Mouse (Mus musculus) urinary bladder, adult 18-20 months (tissue): Measurements from ENCODE around the gene Slc22a12.

Experiments used
- DNase-seq, 2 experiments: peaks; one replicate each; pipeline ENCODE4 v3.0.0; 2022; ENCODE audit warnings: low spot score in 2 of 2, mixed read lengths in 2 of 2

Gene Slc22a12

GRCm38 (mm10) chr19:6540191-6540590, 2.6 kb downstream of the Slc22a12 start:
- DNase-seq = no peak

DNA sequence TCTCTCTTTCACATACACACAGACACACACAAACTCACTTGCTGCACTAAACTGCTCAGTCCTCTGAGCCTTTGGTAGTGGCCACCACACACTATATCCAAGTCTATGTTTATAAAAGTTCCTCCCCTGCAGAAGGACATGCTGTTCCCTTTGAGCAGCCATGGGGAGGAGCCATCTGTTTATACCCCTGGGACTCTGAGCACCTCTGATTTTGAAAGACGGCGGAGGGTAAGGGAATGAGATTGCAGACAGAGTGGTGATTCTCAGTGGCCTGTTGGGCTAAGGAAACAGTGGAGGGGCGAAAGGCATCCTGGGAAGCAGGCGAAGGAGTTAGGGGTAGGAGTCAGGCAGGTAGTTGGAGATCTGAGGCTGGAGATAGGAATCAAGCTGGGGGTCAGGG, 3.2 kb downstream of the Slc22a12 start:
- DNase-seq = no peak

- DNase-seq = no peak
Measured at GRCm38 (mm10) chr19:6538546-6538945, 4.3 kb downstream of the Slc22a12 start.

- DNase-seq = no peak
Measured at GRCm38 (mm10) chr19:6537526-6537925, 5.3 kb downstream of the Slc22a12 start.

DNA sequence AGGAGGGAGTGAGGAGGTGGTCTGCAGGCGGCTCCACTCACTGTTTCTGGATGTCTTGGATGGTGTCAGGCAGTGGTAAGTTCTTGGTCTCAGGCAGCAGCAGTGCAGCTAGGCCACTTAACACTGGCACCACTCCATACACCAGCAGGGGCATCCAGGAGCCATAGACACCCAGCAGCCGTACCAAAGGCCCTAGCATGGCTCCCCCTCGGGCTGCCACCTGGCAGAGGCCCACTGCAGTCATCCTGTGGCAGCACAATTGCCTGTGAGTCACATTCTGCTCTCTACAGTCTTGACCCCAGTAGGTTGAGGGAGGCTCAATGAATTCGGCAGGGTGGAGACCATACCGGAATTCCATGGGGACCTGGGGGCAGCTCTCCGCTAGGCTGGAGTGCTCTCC, 6.1 kb downstream of the Slc22a12 start:
- no peak for DNase-seq

DNA sequence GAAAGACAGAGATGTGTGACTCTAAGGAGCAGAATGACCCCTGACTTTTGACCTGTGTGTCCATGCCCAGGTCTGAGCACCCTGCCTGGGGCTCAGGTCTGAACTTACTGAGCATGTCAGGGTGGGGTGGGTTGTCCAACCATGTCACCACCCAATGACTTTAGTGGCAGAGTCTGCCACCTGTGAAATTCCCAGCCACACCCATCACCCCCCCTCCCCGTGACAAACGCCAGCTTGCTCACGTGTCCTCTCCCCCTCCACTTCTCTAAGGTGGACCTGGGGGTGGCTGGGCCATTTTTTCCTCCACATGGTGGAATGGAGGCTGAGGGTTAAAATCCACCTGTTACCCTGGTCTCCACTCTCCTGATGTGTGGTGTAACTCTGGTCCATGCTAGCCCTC, 6.6 kb downstream of the Slc22a12 start:
- no peak for DNase-seq

- DNase-seq = no peak
Measured at GRCm38 (mm10) chr19:6534118-6534415, 8.8 kb downstream of the Slc22a12 start.

GRCm38 (mm10) chr19:6533290-6534117, 9.3 kb downstream of the Slc22a12 start:
- DNase-seq = no peak

GRCm38 (mm10) chr19:6532656-6533055, 10.2 kb downstream of the Slc22a12 start:
- no peak for DNase-seq

- DNase-seq = peak in 1 of 2 experiments; percentile 25
Measured at GRCm38 (mm10) chr19:6531832-6532471, 10.9 kb downstream of the Slc22a12 start.

GRCm38 (mm10) chr19:6531011-6531631, 11.7 kb downstream of the Slc22a12 start:
- DNase-seq = peak in 1 of 2 experiments; percentile 31

- no peak for DNase-seq
Measured at GRCm38 (mm10) chr19:6530359-6530758, 12.5 kb downstream of the Slc22a12 start.

- no peak for DNase-seq
Measured at GRCm38 (mm10) chr19:6529265-6529985, 13.4 kb downstream of the Slc22a12 start.

GRCm38 (mm10) chr19:6527839-6528531, 14.8 kb downstream of the Slc22a12 start:
- no peak for DNase-seq

GRCm38 (mm10) chr19:6527439-6527838, 15.4 kb downstream of the Slc22a12 start:
- no peak for DNase-seq

DNA sequence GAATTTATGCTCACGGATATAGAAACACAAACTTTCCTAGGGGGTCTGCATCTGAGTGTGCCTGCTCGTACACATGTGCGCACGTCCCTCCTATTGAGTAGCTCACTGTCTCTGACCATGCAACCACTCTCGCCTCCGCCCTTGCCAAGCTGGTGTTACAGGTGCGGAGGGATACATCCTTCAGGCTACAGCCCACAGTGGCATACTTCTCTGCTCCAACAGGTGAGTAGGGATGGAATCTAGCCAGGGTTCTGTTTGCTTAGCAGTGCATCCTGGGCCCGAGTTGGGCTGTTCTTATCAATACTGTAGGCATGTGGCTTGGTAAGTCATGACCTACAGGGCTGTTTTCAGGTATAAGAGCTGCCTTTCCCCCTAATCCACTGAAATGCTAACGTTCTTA, 16.8 kb downstream of the Slc22a12 start:
- no peak for DNase-seq

DNA sequence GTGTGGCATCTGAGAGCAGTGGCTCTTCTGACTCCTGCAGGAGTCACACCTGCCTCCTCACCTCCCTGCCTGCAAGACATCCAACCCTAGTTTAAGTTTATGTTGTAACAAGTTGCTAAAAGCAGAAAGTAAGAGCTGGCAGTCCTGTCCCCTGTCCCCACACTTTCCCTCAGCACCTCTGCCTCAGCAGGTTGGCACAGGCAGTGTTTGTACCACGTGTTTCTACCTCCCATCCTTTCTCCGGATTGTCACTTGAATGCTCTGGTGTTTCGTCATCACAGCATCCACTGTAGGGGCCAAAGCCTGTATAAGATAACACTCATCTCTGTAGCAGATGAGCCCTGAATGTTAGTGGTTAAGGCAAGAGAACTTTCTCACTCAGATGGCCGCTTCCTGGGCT, 17.8 kb downstream of the Slc22a12 start:
- no peak for DNase-seq

- no peak for DNase-seq
Measured at GRCm38 (mm10) chr19:6522289-6522688, 20.5 kb downstream of the Slc22a12 start.

- no peak for DNase-seq
Measured at GRCm38 (mm10) chr19:6521630-6522029, 21.2 kb downstream of the Slc22a12 start.

DNA sequence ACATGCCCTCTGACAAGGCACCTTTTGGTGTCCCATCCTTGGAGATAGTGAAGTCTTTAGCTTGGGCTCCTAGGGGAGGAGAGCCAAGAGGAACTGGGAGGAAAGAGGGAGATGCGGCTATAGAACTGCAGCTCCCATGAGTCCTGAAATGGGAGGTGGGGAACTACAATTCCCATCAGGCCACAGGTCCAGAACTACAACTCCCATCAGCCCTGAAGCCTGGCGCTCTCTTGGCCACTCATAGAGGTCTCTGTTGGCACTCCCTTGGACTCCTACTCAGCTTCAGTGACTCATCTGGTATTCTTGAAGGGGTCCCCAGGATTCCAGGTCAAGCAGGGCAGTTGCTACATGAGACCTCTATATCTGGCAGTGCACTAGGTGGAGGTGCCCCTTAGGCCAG, 23.3 kb downstream of the Slc22a12 start:
- DNase-seq = no peak

DNA sequence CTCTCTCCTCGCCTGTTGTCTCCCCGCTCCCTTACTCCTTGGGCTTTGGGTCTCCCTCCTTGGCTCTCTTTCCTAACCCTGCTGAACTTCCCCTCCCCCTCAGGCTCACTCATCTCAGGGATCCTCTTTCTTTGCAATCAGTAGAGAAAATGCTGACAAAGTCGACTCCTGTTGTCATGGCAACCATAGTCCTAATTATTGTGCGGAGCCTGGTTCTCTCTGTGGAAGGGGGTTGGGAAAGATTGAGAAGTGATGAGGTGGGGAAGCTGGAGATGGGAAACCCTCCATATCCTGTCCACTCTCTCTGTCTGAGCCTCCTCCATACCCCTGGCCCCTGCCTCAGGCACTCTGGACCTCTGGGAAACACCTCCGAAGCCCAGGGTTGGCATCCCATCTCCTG, 24.2 kb downstream of the Slc22a12 start:
- DNase-seq = no peak

GRCm38 (mm10) chr19:6516153-6516552, 26.7 kb downstream of the Slc22a12 start:
- no peak for DNase-seq
